Mouse (Mus musculus) heart, embryonic 10.5 days (tissue): Measurements from ENCODE around the gene Zc3h12a. TPM values are rescaled to one million over a fixed set of nuclear protein-coding genes. Genes with fewer than 3 reads are reported as not detected.

Source experiments
- DNase-seq: peaks from one replicate; pipeline ENCODE4 v3.0.0-alpha.2; 2017; ENCODE audit warnings: low spot score
- H3K27ac ChIP-seq: fragments of 300-500 bp; sonication (generic); 2 replicates; pipeline ENCODE4 v1.5.1; 2016; ENCODE audit warnings: mild to moderate bottlenecking
- H3K27me3 ChIP-seq: fragments of 300-500 bp; sonication (generic); 2 replicates; pipeline ENCODE4 v1.6.1; 2016; ENCODE audit warnings: mild to moderate bottlenecking; ENCODE audit not compliant: poor library complexity, insufficient read depth, severe bottlenecking
- H3K36me3 ChIP-seq: fragments of 300-500 bp; sonication (generic); 2 replicates; pipeline ENCODE4 v1.6.1; 2016; ENCODE audit warnings: mild to moderate bottlenecking, moderate library complexity
- H3K4me1 ChIP-seq: fragments of 300-500 bp; sonication (generic); 2 replicates; pipeline ENCODE4 v1.6.1; 2016; ENCODE audit warnings: mild to moderate bottlenecking
- H3K4me3 ChIP-seq: fragments of 300-500 bp; sonication (generic); 2 replicates; pipeline ENCODE4 v1.5.1; 2016; ENCODE audit warnings: mild to moderate bottlenecking, moderate library complexity
- H3K9me3 ChIP-seq: fragments of 300-500 bp; sonication (generic); 2 replicates; pipeline ENCODE4 v1.6.1; 2016; ENCODE audit warnings: mild to moderate bottlenecking, moderate library complexity
- WGBS: fragments of 180-500 bp; shearing (Covaris S2); methylation state at CpG from one replicate; pipeline ENCODE4 v1.1.7; 2016; 5-methylcytosine and 5-hydroxymethylcytosine counted together
- polyA plus RNA-seq: library from polyadenylated mRNA; unstranded; fragments of >200 nt; fragmentation: Nextera tagmentation; extraction: Ambion mirVana; gene quantifications from 2 replicates; pipeline ENCODE4 v1.2.1, GENCODE M21; 2016

Gene Zc3h12a
- polyA plus RNA-seq, 1 experiment from 2014 or later, result 1.2 TPM

- no peak for DNase-seq
- H3K4me1 ChIP-seq, result peaks cover 42% of the 10 kb centered on the region
- 92% methylated on average over 11 of the region's 11 CpGs for WGBS
These were observed 7.9 kb downstream of the Zc3h12a start for GRCm38 (mm10) chr4:125119721-125120120.

GRCm38 (mm10) chr4:125119070-125119469 is 8.6 kb downstream of the Zc3h12a start:
- H3K36me3 ChIP-seq, result peaks cover 17% of the 10 kb centered on the region; the same call in 1 of the 2 replicates
- 32% methylated on average over 10 of the region's 10 CpGs for WGBS
- H3K27me3 ChIP-seq, result 0 out of 2 replicates have a peak, but pooled peaks cover 5% of the 10 kb centered on the region
- DNase-seq, result no peak
- no peak overlapping the region for H3K27ac ChIP-seq
- H3K4me1 ChIP-seq, result peaks cover 39% of the 10 kb centered on the region
- H3K9me3 ChIP-seq, result no peaks in the 10 kb centered on the region
- no peak overlapping the region for H3K4me3 ChIP-seq

More at GRCm38 (mm10) chr4:125119721-125120120, 7.9 kb downstream of the Zc3h12a start:
- Histone ChIP-seq H3K9me3 (no peaks in the 10 kb centered on the region), H3K27ac (no peak overlapping the region), H3K36me3 (peaks cover 17% of the 10 kb centered on the region; the same call in 1 of the 2 replicates), H3K4me3 (no peak overlapping the region), H3K27me3 (0 out of 2 replicates have a peak, but pooled peaks cover 5% of the 10 kb centered on the region)

- H3K27me3 ChIP-seq, result 0 out of 2 replicates have a peak, but pooled peaks cover 5% of the 10 kb centered on the region
- no peaks in the 10 kb centered on the region for H3K9me3 ChIP-seq
- H3K4me3 ChIP-seq, result no peak overlapping the region
- peaks cover 17% of the 10 kb centered on the region; the same call in 1 of the 2 replicates for H3K36me3 ChIP-seq
- WGBS, result 80% methylated on average over 7 of the region's 7 CpGs
- no peak overlapping the region for H3K27ac ChIP-seq
- no peak for DNase-seq
- peaks cover 31% of the 10 kb centered on the region for H3K4me1 ChIP-seq
These were observed 9.7 kb downstream of the Zc3h12a start for GRCm38 (mm10) chr4:125117902-125118320.

DNA sequence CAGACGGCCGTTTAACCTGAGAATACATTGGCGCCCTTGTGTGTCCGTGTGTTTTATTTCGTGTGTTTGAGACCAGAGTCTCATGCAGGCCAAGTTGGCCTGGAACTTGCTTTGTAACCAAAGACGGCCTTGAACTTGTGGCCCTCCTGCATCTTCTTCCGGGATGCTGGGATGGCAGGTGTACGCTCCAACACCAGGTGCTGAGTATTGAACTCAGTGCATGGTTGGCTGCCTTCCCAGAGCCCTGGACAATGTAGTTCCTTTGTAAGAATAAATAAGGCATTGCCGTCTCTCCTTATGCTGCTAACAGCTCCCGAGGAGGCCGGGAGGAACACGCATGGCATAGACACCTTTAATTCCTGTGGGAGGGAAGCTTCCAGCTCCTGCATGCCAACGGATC is 10.7 kb downstream of the Zc3h12a start:
- WGBS, result 84% methylated on average over 13 of the region's 13 CpGs

GRCm38 (mm10) chr4:125116090-125116861 is 11.4 kb downstream of the Zc3h12a start:
- Histone ChIP-seq H3K27ac (no peak overlapping the region), H3K36me3 (peaks cover 21% of the 10 kb centered on the region; the same call in 1 of the 2 replicates), H3K27me3 (0 out of 2 replicates have a peak, but pooled peaks cover 5% of the 10 kb centered on the region), H3K4me1 (peaks cover 30% of the 10 kb centered on the region), H3K9me3 (no peaks in the 10 kb centered on the region), H3K4me3 (no peak overlapping the region)
- WGBS, result 74% methylated on average over 9 of the region's 9 CpGs
- no peak for DNase-seq

More for the DNA sequence above, 10.7 kb downstream of the Zc3h12a start:
- H3K4me3 ChIP-seq, result no peak overlapping the region
- 0 out of 2 replicates have a peak, but pooled peaks cover 5% of the 10 kb centered on the region for H3K27me3 ChIP-seq
- H3K4me1 ChIP-seq, result peaks cover 25% of the 10 kb centered on the region
- H3K27ac ChIP-seq, result no peak overlapping the region
- no peaks in the 10 kb centered on the region for H3K9me3 ChIP-seq
- no peak for DNase-seq
- H3K36me3 ChIP-seq, result peaks cover 20% of the 10 kb centered on the region; the same call in 1 of the 2 replicates

DNA sequence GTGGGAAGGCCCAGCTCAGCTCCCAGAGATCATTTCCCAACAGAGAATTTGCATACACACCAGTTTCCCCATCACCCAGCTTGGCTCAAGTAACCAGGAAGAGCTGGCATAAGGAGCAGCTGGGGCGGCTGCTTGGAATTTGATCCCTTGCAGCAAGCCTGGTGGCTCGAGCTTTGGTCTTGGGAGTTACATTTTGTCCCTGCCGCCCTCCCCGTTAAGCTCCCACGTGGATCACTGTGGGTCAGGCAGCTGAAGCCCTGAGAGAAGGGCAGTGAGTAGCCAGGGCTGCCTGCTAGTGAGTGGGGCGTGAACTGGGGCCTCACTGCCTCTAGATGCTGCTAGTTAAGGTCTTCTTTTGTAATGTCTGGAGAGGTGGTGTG is 11.9 kb downstream of the Zc3h12a start:
- Histone ChIP-seq H3K36me3 (peaks cover 23% of the 10 kb centered on the region; the same call in 1 of the 2 replicates), H3K27ac (peak overlapping the region; percentile 0; the same call in 1 of the 2 replicates), H3K27me3 (0 out of 2 replicates have a peak, but pooled peaks cover 5% of the 10 kb centered on the region), H3K9me3 (no peaks in the 10 kb centered on the region), H3K4me3 (no peak overlapping the region), H3K4me1 (peaks cover 30% of the 10 kb centered on the region)
- 47% methylated on average over 6 of the region's 6 CpGs for WGBS
- no peak for DNase-seq

GRCm38 (mm10) chr4:125115081-125115480 is 12.6 kb downstream of the Zc3h12a start:
- Histone ChIP-seq H3K9me3 (no peaks in the 10 kb centered on the region), H3K4me1 (peaks cover 30% of the 10 kb centered on the region), H3K4me3 (no peak overlapping the region), H3K27ac (peak overlapping the region; percentile 62), H3K36me3 (peaks cover 20% of the 10 kb centered on the region; the same call in 1 of the 2 replicates), H3K27me3 (0 out of 2 replicates have a peak, but pooled peaks cover 5% of the 10 kb centered on the region)
- DNase-seq, result no peak
- WGBS, result 75% methylated on average over 4 of the region's 4 CpGs

DNA sequence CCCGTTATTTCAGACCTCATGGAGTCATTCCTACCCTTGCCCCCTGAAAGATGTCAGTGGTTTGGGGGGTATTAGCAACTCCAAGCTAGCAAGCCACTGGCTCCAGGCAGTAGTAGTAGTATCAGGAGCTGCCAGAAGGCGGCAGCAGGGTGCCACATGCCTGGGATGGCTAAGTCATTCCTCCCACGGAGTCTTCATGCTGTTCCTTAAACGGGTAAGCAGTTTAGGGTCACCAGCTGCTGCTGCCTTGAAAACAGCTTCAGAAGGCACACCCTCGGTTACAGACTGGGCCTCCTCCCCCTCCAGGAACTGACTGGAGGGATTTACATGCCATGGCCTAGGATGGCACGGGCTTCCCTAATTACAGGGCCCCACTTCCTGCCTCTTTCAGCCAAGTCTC is 13.0 kb downstream of the Zc3h12a start:
- peak overlapping the region; percentile 62 for H3K27ac ChIP-seq
- H3K36me3 ChIP-seq, result peaks cover 20% of the 10 kb centered on the region; the same call in 1 of the 2 replicates
- WGBS, result 10% methylated on average over 6 of the region's 6 CpGs
- DNase-seq, result peak; percentile 90
- H3K4me3 ChIP-seq, result no peak overlapping the region
- 0 out of 2 replicates have a peak, but pooled peaks cover 4% of the 10 kb centered on the region for H3K27me3 ChIP-seq
- H3K4me1 ChIP-seq, result peaks cover 30% of the 10 kb centered on the region
- no peaks in the 10 kb centered on the region for H3K9me3 ChIP-seq

GRCm38 (mm10) chr4:125105354-125105753 is 22.3 kb downstream of the Zc3h12a start:
- Histone ChIP-seq H3K36me3 (peaks cover 49% of the 10 kb centered on the region), H3K9me3 (no peaks in the 10 kb centered on the region), H3K27ac (peak overlapping the region; percentile 77), H3K4me1 (peaks cover 16% of the 10 kb centered on the region), H3K4me3 (no peak overlapping the region), H3K27me3 (no peaks in the 10 kb centered on the region)
- WGBS, result 54% methylated on average over 9 of the region's 9 CpGs
- no peak for DNase-seq

- Histone ChIP-seq H3K27ac (no peak overlapping the region), H3K4me1 (peaks cover 11% of the 10 kb centered on the region), H3K4me3 (no peak overlapping the region), H3K27me3 (no peaks in the 10 kb centered on the region), H3K36me3 (peaks cover 34% of the 10 kb centered on the region), H3K9me3 (no peaks in the 10 kb centered on the region)
- WGBS, result 72% methylated on average over 13 of the region's 13 CpGs
- no peak for DNase-seq
These were observed 26.3 kb downstream of the Zc3h12a start for GRCm38 (mm10) chr4:125101334-125101733.

DNA sequence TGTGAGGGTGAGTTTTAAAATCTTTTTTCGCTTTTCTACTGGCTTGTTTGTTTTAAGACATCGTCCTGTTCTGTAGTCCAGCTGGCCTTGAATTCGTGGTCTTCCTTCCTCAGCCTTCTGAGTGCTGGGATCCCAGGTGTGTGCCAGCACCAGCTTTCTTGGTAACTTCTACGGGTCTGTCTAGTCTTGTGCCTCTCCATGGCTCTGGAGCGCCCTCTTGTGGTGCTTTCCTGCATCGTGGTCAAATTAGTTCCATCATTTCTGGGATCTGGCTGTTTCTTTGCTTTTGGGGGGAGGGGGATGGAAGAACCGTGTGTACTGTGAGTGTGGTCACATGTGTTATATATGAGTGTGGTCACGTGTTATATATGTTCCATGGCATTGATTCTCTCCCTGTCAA is 28.2 kb downstream of the Zc3h12a start:
- WGBS, result 10% methylated on average over 8 of the region's 8 CpGs
- peaks cover 22% of the 10 kb centered on the region for H3K36me3 ChIP-seq
- DNase-seq, result no peak
- no peak overlapping the region for H3K4me3 ChIP-seq
- H3K27me3 ChIP-seq, result no peaks in the 10 kb centered on the region
- no peaks in the 10 kb centered on the region for H3K9me3 ChIP-seq
- H3K27ac ChIP-seq, result no peak overlapping the region
- no peaks in the 10 kb centered on the region for H3K4me1 ChIP-seq

DNA sequence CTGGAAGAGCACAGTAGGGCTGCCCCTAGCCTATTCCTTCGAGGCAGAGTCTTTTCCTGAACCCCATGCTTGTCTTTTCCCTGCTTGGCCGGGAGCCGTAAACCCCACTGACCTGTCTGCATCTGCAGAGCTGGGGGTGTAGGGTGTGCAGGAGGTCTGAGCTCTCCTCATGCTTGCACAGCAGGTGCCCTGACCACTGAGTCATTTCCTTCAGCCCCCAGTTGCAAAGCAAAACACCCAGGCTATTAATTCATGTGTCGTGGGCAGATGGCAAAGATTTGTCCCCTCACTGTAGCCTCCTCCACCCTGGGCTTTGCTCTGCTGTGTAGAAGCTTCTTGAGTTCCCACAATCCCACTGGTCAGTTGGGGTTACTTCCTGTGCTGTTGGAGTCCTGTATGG is 30.2 kb downstream of the Zc3h12a start:
- peaks cover 18% of the 10 kb centered on the region; the same call in 1 of the 2 replicates for H3K36me3 ChIP-seq
- no peak for DNase-seq
- H3K27me3 ChIP-seq, result no peaks in the 10 kb centered on the region
- H3K4me1 ChIP-seq, result no peaks in the 10 kb centered on the region
- no peak overlapping the region for H3K27ac ChIP-seq
- WGBS, result 80% methylated on average over 4 of the region's 4 CpGs
- no peaks in the 10 kb centered on the region for H3K9me3 ChIP-seq
- no peak overlapping the region for H3K4me3 ChIP-seq

DNA sequence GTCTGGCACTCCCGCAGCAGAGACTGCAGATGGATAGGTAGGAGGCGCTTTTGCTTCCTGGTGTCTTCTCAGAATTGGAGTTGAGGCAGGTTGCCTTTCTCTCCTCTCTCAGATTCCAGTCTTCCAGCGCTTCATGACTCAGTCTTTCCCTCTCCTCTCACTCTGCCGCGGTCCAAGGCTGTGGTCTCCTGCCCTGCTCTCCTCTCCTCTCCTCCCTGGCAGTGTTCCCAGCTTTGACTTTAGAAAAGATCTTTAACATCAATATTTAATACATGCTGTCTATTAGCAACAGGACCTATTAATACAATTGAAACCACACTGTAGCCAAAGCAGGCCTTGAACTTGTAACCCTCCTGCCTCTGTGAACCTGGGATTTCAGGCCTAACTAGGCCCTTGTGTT is 31.6 kb downstream of the Zc3h12a start:
- DNase-seq, result no peak
- peaks cover 24% of the 10 kb centered on the region for H3K36me3 ChIP-seq
- H3K27me3 ChIP-seq, result no peaks in the 10 kb centered on the region
- WGBS, result 90% methylated on average over 5 of the region's 5 CpGs
- H3K9me3 ChIP-seq, result no peaks in the 10 kb centered on the region
- H3K4me1 ChIP-seq, result no peaks in the 10 kb centered on the region
- no peak overlapping the region for H3K27ac ChIP-seq
- H3K4me3 ChIP-seq, result no peak overlapping the region
